Mouse (Mus musculus) heart, adult 18-20 months (tissue): ENCODE measurements around the gene Rapgef1. TPM values are rescaled to one million over a fixed set of nuclear protein-coding genes. Genes with fewer than 3 reads are reported as not detected.

ENCODE experiments used
- DNase-seq, 2 experiments: peaks; one replicate each; pipeline ENCODE4 v3.0.0; 2021 to 2022; ENCODE audit warnings: mixed read lengths in 1 of 2
- total RNA-seq, 2 experiments: library from RNA; stranded (reverse); gene quantifications; 2 replicates each; pipeline ENCODE4 v1.2.3; 2021

Rapgef1 gene
- total RNA-seq, 2 experiments from 2014 or later = 100.0 to 108 TPM

DNA sequence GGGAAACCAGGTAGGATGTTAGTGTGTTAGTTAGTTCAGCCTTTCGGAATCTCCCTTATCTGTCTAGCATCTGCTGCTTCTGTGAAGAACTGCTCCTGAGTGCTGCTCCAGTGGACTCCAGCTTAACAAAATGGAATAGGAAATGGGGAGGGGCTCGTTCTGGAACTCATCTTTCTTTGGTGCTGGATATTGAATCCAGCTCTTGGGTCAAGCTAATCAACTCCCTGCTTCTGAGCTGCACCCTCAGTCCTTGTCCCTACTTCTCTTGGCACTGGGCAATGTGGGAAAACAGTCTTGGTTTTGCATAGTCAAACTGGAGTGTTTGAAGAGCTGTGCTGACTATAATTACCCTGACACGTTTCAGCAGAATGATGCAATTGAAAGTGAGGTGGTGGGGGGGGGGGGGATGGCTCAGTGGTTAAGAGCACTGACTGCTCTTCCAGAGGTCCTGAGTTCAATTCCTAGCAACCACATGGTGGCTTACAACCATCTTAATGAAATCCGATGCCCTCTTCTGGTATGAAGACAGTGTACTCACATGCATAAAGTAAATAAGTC is 25.6 kb downstream of the Rapgef1 start:
- no peak for DNase-seq

DNA sequence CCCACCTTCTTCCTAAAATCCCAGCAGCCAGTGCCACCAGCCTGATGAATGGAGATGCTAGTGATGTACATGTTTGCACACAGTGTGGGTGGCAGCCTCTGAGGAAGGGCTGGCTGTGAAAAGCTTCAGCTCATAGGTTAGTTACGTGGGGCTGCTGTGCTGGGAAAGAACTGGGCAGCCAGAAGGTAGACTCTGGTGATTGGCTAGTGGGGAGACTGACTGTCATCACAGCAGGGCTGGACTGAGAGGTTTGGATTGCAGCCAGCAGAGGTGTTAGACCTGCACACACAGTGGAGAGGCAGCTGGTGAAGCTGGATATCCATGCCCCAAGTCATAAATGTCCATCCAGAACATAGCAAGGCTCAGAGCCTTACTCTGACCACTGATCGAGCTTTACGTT is 27.1 kb downstream of the Rapgef1 start:
- no peak for DNase-seq

DNA sequence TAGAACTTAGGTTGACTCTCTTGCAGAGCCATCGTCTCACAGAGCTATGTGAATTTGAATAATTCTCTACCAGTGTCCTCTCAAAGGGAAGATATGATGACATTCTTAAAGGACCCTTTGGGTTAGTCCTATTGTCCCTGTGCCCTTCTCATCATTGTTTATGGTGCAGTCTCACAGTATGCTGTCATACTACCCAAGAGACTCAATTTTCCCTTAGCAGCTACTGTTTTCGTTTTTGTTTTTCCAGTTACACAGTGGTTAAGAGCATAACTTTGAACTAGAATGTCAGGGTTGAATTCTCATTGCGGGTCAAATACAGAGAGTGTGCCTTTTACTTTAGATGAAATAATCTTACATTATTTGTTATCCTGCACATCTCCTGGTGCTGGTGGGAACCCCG is 27.6 kb downstream of the Rapgef1 start:
- DNase-seq = no peak

- DNase-seq = no peak
Measured at GRCm38 (mm10) chr2:29647808-29648207, 28.3 kb downstream of the Rapgef1 start.

- DNase-seq = peak; percentile 72 to 87
Measured at GRCm38 (mm10) chr2:29648956-29649794, 29.7 kb downstream of the Rapgef1 start.

- DNase-seq = peak; percentile 75
Measured at GRCm38 (mm10) chr2:29649795-29650457, 30.4 kb downstream of the Rapgef1 start.

- DNase-seq = no peak
Measured at GRCm38 (mm10) chr2:29651876-29652275, 32.4 kb downstream of the Rapgef1 start.

DNA sequence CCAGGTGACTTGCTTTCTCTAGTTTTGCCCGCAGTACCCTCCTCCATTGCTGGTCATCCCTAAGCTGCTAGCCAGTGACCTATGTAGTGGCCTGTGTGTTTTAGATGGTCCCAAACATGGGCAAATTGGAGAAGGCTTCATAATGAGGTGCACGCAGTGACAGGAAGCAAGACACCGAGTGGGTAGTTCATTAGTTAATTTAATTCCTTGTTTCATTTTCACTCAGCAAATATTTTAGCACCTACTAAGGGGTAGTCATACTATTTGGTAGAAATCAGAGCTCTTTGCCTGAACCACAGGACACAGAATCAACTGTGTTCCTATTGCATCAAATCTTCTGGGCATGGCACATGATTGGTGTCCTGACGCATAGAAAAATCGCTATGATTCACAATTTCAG is 35.9 kb downstream of the Rapgef1 start:
- DNase-seq = no peak

GRCm38 (mm10) chr2:29656095-29656494 is 36.6 kb downstream of the Rapgef1 start:
- no peak for DNase-seq

- no peak for DNase-seq
Measured at GRCm38 (mm10) chr2:29657089-29657488, 37.6 kb downstream of the Rapgef1 start.

DNA sequence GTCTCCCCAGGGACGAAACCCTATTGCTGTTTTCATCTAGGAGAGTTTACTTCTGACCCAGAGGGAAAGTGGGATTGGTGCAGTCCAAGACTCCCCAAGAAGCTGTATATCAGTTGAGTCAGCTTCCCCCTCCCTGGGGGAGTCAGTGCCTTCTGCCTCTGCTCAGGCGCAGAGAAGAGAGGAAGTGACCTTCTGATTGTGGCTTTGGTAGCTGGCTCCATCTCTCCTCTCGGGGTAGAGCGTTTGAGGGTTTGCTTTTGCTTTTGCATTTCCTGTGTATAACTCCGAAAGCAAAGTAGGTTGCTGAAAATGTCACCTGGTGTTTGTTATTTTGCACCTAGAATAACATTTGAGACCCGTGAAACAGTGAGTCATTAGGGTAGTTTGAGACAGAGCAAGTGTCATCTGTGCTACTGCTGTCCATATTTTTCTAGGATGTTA is 42.3 kb downstream of the Rapgef1 start:
- DNase-seq = peak; percentile 51 to 77

DNA sequence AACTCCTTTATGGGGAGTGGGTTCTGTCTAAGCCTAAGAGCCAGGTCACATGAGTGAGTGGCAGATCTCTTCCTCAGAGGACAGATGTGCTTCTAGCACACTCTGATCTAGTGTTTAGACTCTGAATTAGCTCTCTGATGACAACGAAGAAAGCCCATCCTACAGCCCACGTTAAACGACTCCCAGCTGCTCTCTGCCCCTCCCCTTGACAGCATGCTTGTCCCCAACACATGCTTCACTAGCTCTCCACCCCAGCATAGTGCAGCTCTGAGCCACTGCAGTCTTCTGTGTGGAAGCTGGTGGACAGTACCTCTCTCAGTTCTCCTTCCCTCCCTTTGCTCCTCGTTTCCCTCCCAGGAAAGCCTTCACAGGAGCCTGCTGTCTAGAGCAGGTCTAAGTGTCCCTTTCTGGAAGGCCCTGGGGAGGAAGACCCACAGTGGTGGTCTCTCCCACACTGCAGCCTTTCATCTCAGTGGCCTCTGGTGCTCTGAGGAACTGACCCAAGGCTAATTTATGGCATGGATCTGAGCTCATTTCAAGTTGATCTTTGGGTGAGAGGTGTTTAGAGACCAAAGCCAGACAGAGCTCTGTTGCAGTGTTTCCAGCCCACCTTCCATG is 43.8 kb downstream of the Rapgef1 start:
- no peak for DNase-seq

DNA sequence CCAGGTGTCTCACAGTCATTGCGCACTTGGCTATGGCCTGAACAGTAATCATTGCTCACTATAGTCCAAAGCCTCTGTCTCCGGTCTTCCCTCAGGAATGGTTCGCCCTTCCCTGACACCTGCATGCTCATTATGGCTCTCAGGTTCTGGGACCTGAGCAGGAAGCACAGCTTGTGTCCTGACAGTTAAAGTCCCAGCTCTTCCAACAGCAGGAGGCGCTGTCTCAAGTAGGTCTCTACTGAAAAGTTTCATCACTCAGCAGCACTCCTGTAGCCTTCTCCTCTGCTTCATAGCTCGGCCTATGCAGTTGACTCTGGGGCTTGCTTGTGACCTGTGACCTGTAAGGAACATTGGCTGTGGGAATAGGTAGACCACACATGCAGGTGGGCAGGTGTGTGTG is 45.9 kb downstream of the Rapgef1 start:
- no peak for DNase-seq

GRCm38 (mm10) chr2:29666589-29666988 is 47.1 kb downstream of the Rapgef1 start:
- DNase-seq = peak; percentile 64 to 70

DNA sequence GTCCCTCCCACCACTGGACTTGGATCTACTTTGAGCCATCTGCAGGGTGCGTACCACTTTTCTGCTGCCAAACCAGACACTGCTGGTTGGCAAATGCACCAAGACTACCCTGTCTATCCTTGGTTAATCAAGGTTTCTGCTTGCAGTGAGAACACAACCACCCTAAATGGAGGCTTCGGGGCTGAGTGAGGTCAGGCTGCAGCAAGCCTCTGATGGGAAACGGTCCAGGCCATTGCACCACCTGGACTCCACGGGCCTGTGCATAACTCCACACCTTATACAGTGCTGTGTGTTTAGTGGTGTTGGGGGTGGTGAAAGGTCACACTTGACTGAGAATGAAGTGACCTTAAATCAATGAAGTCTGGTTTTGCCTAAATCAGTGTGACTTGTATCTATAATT is 47.6 kb downstream of the Rapgef1 start:
- no peak for DNase-seq

DNA sequence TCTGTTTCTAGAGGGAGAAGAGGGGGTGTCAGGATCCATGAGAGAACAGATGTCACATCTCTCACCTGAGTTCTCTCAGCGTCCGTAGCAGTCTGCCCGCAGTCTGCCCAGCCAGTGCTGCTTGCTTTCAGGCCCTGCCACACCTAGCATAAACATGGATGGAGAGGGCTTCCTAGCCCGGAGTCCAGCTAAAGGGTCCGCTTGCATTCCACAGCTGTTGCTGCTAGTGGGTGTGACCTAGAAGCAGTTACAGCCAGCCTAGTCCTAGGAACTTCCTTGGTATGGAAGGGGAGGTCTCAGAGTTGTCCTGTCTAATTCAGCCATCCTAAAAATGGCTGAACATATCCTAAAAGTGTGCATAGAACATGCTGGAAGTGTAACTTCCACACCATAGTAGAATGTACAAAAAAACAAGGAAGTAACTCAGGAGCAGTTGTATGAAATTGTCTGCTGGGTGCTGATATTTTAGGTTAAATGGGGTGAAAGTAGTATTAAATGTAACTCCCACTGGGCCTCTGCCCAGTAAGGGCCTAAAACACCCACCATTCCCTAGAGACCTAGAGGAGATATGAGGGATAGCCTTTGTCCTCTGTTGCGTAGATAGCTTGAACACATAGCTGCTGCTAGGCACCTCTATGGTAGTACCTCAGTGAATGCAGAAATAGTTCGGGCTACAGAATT is 48.6 kb downstream of the Rapgef1 start:
- no peak for DNase-seq

DNA sequence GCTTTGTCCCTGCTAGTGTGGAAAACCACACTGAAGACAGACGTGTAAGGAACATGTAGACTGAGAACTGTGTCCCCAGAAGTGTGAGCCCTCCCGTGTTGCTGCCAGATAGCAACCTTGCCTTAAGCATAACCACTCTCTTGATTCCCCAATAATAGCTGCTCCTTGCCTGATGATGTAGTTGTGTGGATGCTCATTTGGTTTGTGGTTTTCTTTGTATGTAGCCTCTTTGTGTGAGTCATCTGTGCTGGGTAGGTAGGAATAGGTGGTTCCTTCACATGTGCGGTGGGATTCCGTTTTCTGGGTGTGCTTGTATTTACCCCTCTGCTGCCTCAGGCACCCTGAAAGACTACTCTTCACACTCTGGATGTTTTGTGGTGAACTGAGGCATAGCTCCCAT is 49.4 kb downstream of the Rapgef1 start:
- DNase-seq = no peak

- DNase-seq = no peak
Measured at GRCm38 (mm10) chr2:29669711-29670110, 50.2 kb downstream of the Rapgef1 start.

DNA sequence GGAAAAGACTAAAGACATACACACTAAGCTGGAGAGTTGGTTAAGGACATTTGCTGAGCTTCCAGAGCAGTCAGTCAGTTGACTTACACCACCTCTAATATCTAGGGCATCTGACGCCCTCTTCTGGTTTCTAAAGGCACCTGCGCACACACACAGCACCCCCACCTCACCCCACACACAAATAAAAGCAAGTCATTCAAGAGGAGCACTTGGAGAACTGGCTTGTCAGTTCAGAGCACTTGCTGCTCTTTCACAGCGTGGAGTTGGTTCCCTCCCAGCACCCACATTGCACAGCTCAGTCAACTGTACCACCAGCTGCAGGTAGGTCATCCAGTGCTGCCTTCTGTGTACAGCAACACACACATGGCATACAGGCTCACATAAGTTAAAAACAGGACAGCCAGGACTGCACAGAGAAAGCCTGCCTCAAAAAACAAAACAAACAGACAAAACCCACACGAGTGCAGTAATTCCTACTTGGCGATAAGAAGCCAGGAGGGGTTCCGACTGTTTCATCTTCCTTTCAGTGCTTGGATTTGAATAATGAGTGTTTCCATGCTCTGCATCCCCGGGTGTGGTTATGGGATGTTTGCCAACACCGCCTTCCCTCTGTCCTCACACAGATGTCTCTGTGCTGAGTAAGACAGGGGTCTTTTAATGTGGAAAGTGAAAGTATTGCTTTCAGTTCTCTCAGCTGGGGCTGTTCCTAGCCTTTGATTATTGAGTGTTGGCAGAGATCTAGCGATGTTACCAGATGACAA is 50.9 kb downstream of the Rapgef1 start:
- DNase-seq = peak; percentile 67 to 69

GRCm38 (mm10) chr2:29671374-29671773 is 51.9 kb downstream of the Rapgef1 start:
- no peak for DNase-seq

- no peak for DNase-seq
Measured at GRCm38 (mm10) chr2:29671856-29672255, 52.3 kb downstream of the Rapgef1 start.
